Mouse (Mus musculus): ENCODE results near the gene Aes. TPM values are rescaled to one million over a fixed set of nuclear protein-coding genes. Genes with fewer than 3 reads are reported as not detected.

Aes gene
- total and polyA plus RNA-seq, 3 experiments, result 182 to 1,535 (median 400) TPM

DNA sequence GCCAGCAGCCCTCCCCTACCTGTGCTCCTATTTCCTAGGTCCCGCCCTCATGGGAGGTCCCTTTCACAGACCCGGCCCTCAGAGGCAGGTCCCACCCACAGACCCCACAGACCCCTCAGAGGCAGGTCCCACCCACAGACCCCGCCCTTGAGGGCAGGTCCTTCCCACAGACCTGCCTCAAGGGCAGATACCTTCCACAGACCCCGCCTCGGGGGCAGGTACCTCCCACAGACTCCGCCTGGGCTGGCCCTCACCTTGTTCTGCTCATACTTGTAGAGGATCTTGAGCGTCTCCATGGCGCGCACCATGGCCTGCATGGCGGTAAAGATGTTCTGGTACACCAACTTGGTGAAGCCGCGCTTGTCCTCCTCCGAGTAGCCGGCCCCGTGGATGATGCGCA, 24.5 kb upstream of the Aes start:
- TF ChIP-seq TAL1 (conservative IDR thresholded peaks at IDR 0.05; ENCODE audit: low read depth, low read length) (no peak), CTCF (IDR thresholded peaks at IDR 0.05; ENCODE audit: low read depth, low read length) (no peak), GATA1 (IDR thresholded peaks at IDR 0.05; ENCODE audit: borderline replicate concordance, low read length) (no peak), POLR2AphosphoS5 (IDR thresholded peaks at IDR 0.05; ENCODE audit: insufficient replicate concordance, low read depth, low read length) (no peak), GATA2 (IDR thresholded peaks at IDR 0.05; ENCODE audit: borderline replicate concordance, low read depth, low read length) (no peak)
- Histone ChIP-seq H3K9me3 (replicated peaks) (no peaks in the 10 kb centered on the region), H3K4me3 (ENCODE audit: low read depth, low read length) (no peak overlapping the region), H3K36me3 (replicated peaks) (peaks cover 98% of the 10 kb centered on the region), H3K27me3 (ENCODE audit: insufficient read depth, low read length) (no peaks in the 10 kb centered on the region), H3K4me1 (ENCODE audit: insufficient read depth, low read depth, low read length) (peaks cover 58% of the 10 kb centered on the region)
- ATAC-seq (ENCODE audit: extremely low read depth, insufficient number of reproducible peaks, low FRiP score, poor library complexity, severe bottlenecking), result no peak
- DNase-seq (ENCODE audit: low spot score), result no peak

DNA sequence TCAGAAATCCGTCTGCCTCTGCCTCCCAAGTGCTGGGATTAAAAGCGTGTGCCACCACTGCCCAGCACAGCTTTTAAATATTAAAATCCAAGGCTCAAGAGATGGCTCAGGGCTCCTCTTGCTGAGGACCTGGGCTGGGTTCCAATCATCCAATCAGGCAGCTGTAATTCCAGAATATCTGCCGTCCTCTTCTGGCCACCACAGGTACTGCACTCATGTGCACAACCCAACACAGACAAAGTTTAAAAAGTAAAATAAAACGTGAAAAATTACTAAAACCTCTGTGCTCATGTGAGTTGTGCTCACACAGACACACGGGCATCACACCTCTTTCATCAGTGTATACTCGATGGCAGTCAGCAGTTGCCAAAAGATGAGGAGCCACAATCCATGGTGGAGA, 22.6 kb upstream of the Aes start:
- Histone ChIP-seq H3K9me3 (replicated peaks) (no peaks in the 10 kb centered on the region), H3K4me1 (ENCODE audit: insufficient read depth, low read depth, low read length) (peaks cover 65% of the 10 kb centered on the region), H3K4me3 (ENCODE audit: low read depth, low read length) (no peak overlapping the region), H3K36me3 (replicated peaks) (peaks cover 98% of the 10 kb centered on the region), H3K27me3 (ENCODE audit: insufficient read depth, low read length) (no peaks in the 10 kb centered on the region)
- DNase-seq (ENCODE audit: low spot score), result no peak
- TF ChIP-seq TAL1 (conservative IDR thresholded peaks at IDR 0.05; ENCODE audit: low read depth, low read length), result no peak
- peak; percentile 89 for TF ChIP-seq CTCF (IDR thresholded peaks at IDR 0.05; ENCODE audit: low read depth, low read length)
- TF ChIP-seq GATA1 (IDR thresholded peaks at IDR 0.05; ENCODE audit: borderline replicate concordance, low read length), result no peak
- no peak for ATAC-seq (ENCODE audit: extremely low read depth, insufficient number of reproducible peaks, low FRiP score, poor library complexity, severe bottlenecking)

DNA sequence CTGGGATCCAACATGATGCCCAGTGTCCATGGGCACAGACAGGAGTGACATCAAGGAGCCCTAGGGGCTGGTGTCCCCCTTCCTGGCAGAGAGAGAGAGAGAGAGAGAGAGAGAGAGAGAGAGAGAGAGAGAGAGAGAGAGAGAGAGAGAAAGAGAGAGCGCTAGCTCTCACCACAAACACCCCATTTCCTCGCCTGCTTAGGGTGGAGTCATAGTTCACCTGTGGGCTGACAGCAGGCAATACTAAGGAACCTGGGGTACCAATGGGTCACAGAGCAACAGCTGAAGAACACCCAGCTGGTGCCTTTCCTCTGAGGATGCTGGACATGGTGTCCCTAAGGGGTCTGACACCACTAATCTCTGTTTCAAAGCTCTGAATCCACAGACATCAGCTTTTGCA, 21.9 kb upstream of the Aes start:
- no peak for DNase-seq (ENCODE audit: low spot score)
- Histone ChIP-seq H3K4me1 (ENCODE audit: insufficient read depth, low read depth, low read length) (peaks cover 71% of the 10 kb centered on the region), H3K27me3 (ENCODE audit: insufficient read depth, low read length) (no peaks in the 10 kb centered on the region), H3K4me3 (ENCODE audit: low read depth, low read length) (no peak overlapping the region), H3K36me3 (replicated peaks) (peaks cover 98% of the 10 kb centered on the region), H3K9me3 (replicated peaks) (no peaks in the 10 kb centered on the region)
- TF ChIP-seq POLR2AphosphoS5 (IDR thresholded peaks at IDR 0.05; ENCODE audit: insufficient replicate concordance, low read depth, low read length) (no peak), GATA1 (IDR thresholded peaks at IDR 0.05; ENCODE audit: borderline replicate concordance, low read length) (no peak), CTCF (IDR thresholded peaks at IDR 0.05; ENCODE audit: low read depth, low read length) (no peak), GATA2 (IDR thresholded peaks at IDR 0.05; ENCODE audit: borderline replicate concordance, low read depth, low read length) (no peak), TAL1 (conservative IDR thresholded peaks at IDR 0.05; ENCODE audit: low read depth, low read length) (no peak)
- ATAC-seq (ENCODE audit: extremely low read depth, insufficient number of reproducible peaks, low FRiP score, poor library complexity, severe bottlenecking), result no peak

DNA sequence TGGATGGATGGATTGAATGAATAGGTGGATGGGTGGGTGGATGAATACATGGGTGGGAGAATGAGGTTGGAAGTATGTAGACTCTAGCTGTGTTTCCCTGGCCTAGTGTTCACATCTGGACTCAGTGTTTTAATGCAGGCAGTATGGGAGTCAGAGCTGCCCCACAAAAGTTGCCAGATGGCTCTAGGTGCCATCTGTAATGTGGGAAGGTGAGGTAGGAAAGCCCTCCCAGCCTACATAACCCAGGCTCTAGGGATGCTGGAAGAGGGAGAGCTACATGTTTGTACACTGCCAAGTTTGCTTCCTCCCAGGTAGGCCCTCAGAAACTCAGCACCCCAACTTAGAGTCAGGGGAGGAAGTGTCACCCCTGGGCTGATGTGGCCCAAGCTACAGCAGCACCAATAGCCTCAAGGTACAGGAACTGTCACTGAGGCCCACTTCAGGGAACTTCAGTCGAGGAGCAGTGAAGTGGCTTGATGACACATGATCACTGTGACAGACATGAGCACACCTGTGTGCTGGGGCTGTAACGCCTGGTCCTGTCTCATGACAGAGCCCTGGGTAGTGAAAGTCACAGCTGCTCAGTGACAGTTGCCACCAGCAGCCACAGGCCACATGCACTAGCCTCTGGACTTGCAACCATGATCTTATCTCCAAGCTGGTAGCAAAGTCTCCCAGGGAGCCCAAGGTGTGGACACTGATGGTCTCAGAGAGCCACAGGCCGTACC, 20.8 kb upstream of the Aes start:
- Histone ChIP-seq H3K36me3 (replicated peaks) (peaks cover 98% of the 10 kb centered on the region), H3K4me3 (ENCODE audit: low read depth, low read length) (no peak overlapping the region), H3K27me3 (ENCODE audit: insufficient read depth, low read length) (no peaks in the 10 kb centered on the region), H3K9me3 (replicated peaks) (no peaks in the 10 kb centered on the region), H3K4me1 (ENCODE audit: insufficient read depth, low read depth, low read length) (peaks cover 80% of the 10 kb centered on the region)
- no peak for DNase-seq (ENCODE audit: low spot score)
- ATAC-seq (ENCODE audit: extremely low read depth, insufficient number of reproducible peaks, low FRiP score, poor library complexity, severe bottlenecking), result no peak
- no peak for TF ChIP-seq CTCF (IDR thresholded peaks at IDR 0.05; ENCODE audit: low read depth, low read length)
- no peak for TF ChIP-seq POLR2AphosphoS5 (IDR thresholded peaks at IDR 0.05; ENCODE audit: insufficient replicate concordance, low read depth, low read length)
- no peak for TF ChIP-seq GATA2 (IDR thresholded peaks at IDR 0.05; ENCODE audit: borderline replicate concordance, low read depth, low read length)
- TF ChIP-seq TAL1 (conservative IDR thresholded peaks at IDR 0.05; ENCODE audit: low read depth, low read length), result no peak
- TF ChIP-seq GATA1 (IDR thresholded peaks at IDR 0.05; ENCODE audit: borderline replicate concordance, low read length), result no peak

DNA sequence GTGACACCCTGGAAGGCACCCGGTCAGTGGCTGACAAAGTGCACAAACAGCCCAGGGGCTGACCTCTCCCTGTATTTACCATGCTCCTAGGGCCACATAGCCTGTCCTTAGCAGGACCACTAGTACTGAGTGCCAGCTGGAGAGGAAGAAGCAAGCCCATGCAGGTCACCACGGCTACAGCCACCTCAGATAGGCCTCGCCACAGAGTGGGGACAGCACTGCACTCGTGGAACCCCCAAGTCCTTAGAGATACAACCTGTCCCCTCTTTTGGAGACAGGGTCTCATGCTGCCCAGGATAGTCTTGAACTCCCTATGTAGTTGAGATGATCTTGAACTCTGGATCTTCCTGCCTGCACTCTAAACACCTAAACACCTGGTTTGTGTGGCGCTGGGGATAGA, 17.9 kb upstream of the Aes start:
- Histone ChIP-seq H3K4me1 (ENCODE audit: insufficient read depth, low read depth, low read length) (peaks cover 83% of the 10 kb centered on the region), H3K9me3 (replicated peaks) (no peaks in the 10 kb centered on the region), H3K4me3 (ENCODE audit: low read depth, low read length) (no peak overlapping the region), H3K27me3 (ENCODE audit: insufficient read depth, low read length) (no peaks in the 10 kb centered on the region), H3K36me3 (replicated peaks) (peaks cover 72% of the 10 kb centered on the region)
- no peak for TF ChIP-seq TAL1 (conservative IDR thresholded peaks at IDR 0.05; ENCODE audit: low read depth, low read length)
- no peak for TF ChIP-seq GATA2 (IDR thresholded peaks at IDR 0.05; ENCODE audit: borderline replicate concordance, low read depth, low read length)
- no peak for TF ChIP-seq POLR2AphosphoS5 (IDR thresholded peaks at IDR 0.05; ENCODE audit: insufficient replicate concordance, low read depth, low read length)
- no peak for TF ChIP-seq GATA1 (IDR thresholded peaks at IDR 0.05; ENCODE audit: borderline replicate concordance, low read length)
- TF ChIP-seq CTCF (IDR thresholded peaks at IDR 0.05; ENCODE audit: low read depth, low read length), result no peak
- DNase-seq (ENCODE audit: low spot score) (no peak), ATAC-seq (ENCODE audit: extremely low read depth, insufficient number of reproducible peaks, low FRiP score, poor library complexity, severe bottlenecking) (no peak)

DNA sequence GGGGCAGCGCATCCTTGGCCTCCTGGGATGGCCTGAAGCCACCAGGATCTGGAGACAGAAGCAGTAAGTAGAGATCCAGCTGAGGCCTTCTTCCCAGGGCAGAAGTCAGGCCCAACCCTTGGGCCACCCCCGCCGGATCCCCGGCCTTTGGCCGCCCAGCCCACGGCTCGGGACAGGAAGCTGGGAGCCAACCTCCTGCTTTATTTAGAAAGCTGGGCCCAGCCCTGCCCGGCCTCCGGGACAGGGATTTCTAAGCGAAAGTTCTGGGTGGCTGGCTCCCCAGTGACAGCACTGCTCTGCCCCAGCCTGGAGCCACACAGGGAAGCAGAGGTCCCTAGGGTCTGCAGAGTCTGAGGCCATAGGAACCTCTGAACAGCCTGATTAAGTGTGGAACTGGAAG, 17.5 kb upstream of the Aes start:
- peaks cover 87% of the 10 kb centered on the region for H3K4me1 ChIP-seq (ENCODE audit: insufficient read depth, low read depth, low read length)
- ATAC-seq (ENCODE audit: extremely low read depth, insufficient number of reproducible peaks, low FRiP score, poor library complexity, severe bottlenecking) (no peak), DNase-seq (ENCODE audit: low spot score) (no peak)
- no peaks in the 10 kb centered on the region for H3K27me3 ChIP-seq (ENCODE audit: insufficient read depth, low read length)
- H3K4me3 ChIP-seq (ENCODE audit: low read depth, low read length), result no peak overlapping the region
- no peak for TF ChIP-seq GATA2 (IDR thresholded peaks at IDR 0.05; ENCODE audit: borderline replicate concordance, low read depth, low read length)
- TF ChIP-seq CTCF (IDR thresholded peaks at IDR 0.05; ENCODE audit: low read depth, low read length), result no peak
- no peak for TF ChIP-seq POLR2AphosphoS5 (IDR thresholded peaks at IDR 0.05; ENCODE audit: insufficient replicate concordance, low read depth, low read length)
- no peak for TF ChIP-seq GATA1 (IDR thresholded peaks at IDR 0.05; ENCODE audit: borderline replicate concordance, low read length)
- TF ChIP-seq TAL1 (conservative IDR thresholded peaks at IDR 0.05; ENCODE audit: low read depth, low read length), result no peak
- peaks cover 70% of the 10 kb centered on the region for H3K36me3 ChIP-seq (replicated peaks)
- no peaks in the 10 kb centered on the region for H3K9me3 ChIP-seq (replicated peaks)

Measured in G1E (cell line).